In genomic region chr10:80658841-80659202, GRCm38 (mm10) we compare ENCODE assay signal across 8 mouse cellular contexts. TPM values are rescaled to one million over a fixed set of nuclear protein-coding genes. Genes with fewer than 3 reads are reported as not detected.
DNase-seq lines count a peak whose midpoint lies in the region; ATAC-seq and TF ChIP-seq lines count a peak whose summit lies in the region.

No protein-coding gene starts in this region.

- peaks cover 13% of the 10 kb centered on the region for H3K79me2 ChIP-seq in myocyte (ENCODE audit: control insufficient read depth, insufficient read depth)

- in situ Hi-C loops in ES-E14 (cut with MboI; ENCODE audit: low sequenced_read_pairs in 2 of 2, unreplicated experiment in 2 of 2): no loop called here

- H3K9ac ChIP-seq in ES-E14 (ENCODE audit: insufficient read depth, low read depth, low read length, poor library complexity, severe bottlenecking): peak overlapping the region; percentile 50; the same call in 1 of the 2 replicates
- H3K9ac ChIP-seq in forebrain, postnatal 0 days: no peak overlapping the region

- whole genome bisulfite sequencing in forebrain, postnatal 0 days: 67% methylated on average over 4 of the region's 4 CpGs

- peak overlapping the region; percentile 54 for H3K27ac ChIP-seq in ES-E14 (ENCODE audit: insufficient read depth, low read depth, low read length, poor library complexity, severe bottlenecking)
- peak overlapping the region; percentile 67 for H3K27ac ChIP-seq in forebrain, postnatal 0 days (ENCODE audit: low read depth, low read length)

- no peak for TF ChIP-seq CTCF in forebrain, postnatal 0 days (IDR thresholded peaks at IDR 0.05; ENCODE audit: low read depth)

- H3K4me1 ChIP-seq in ES-E14 (ENCODE audit: control insufficient read depth in 2 of 2, insufficient read depth in 2 of 2, low read length in 2 of 2, poor library complexity in 1 of 2): peaks cover 2 to 29% of the 10 kb centered on the region in 2 experiments
- peaks cover 9% of the 10 kb centered on the region for H3K4me1 ChIP-seq in forebrain, postnatal 0 days (ENCODE audit: insufficient read depth)

- H3K36me3 ChIP-seq in ES-E14 (ENCODE audit: control insufficient read depth, insufficient read depth, low read length, poor library complexity, severe bottlenecking) (no peaks in the 10 kb centered on the region), myocyte (ENCODE audit: control insufficient read depth, insufficient read depth) (no peaks in the 10 kb centered on the region)
- H3K36me3 ChIP-seq in forebrain, postnatal 0 days (ENCODE audit: insufficient read depth): no peaks in the 10 kb centered on the region

- no peak for ATAC-seq in forebrain, postnatal 0 days

- TF ChIP-seq POLR2A in myocyte (IDR thresholded peaks at IDR 0.05; ENCODE audit: insufficient read length, low read depth): no peak

- no peaks in the 10 kb centered on the region for H3K9me3 ChIP-seq in ES-E14 (ENCODE audit: control insufficient read depth, insufficient read depth, low read depth, low read length)
- no peaks in the 10 kb centered on the region for H3K9me3 ChIP-seq in forebrain, postnatal 0 days (ENCODE audit: low read length)

- H3K4me3 ChIP-seq in ES-E14 (ENCODE audit: insufficient read depth in 1 of 2, low read depth in 1 of 2, low read length in 2 of 2, poor library complexity in 1 of 2, severe bottlenecking in 1 of 2) (0 out of 4 replicates have a peak overlapping the region, but pooled peaks of 1 of the 2 experiments have one; percentile 2), myocyte (peak overlapping the region; percentile 13)
- no peak overlapping the region for H3K4me3 ChIP-seq in forebrain, postnatal 0 days (ENCODE audit: low read depth, low read length)

- no peak overlapping the region for H3K4me2 ChIP-seq in forebrain, postnatal 0 days (ENCODE audit: low read depth)
- H3K4me2 ChIP-seq in myocyte (ENCODE audit: low read depth): peak overlapping the region; percentile 10

- no peaks in the 10 kb centered on the region for H3K27me3 ChIP-seq in forebrain, postnatal 0 days (ENCODE audit: insufficient read depth, low read length)
- H3K27me3 ChIP-seq in myocyte (ENCODE audit: control insufficient read depth, insufficient read depth, insufficient read length): no peaks in the 10 kb centered on the region

- H3ac ChIP-seq in myocyte (ENCODE audit: control insufficient read depth, insufficient read length): no peak overlapping the region

- peak; percentile 68 for DNase-seq in kidney, adult 9 months
- DNase-seq in kidney, postnatal 36 days: no peak
- DNase-seq in ES-E14 (ENCODE audit: low read depth, low spot score): no peak
- DNase-seq in forebrain, postnatal 0 days: peak; percentile 40
- DNase-seq in adrenal gland, postnatal 14 days: no peak
- no peak for DNase-seq in layer of hippocampus, postnatal 14 days (ENCODE audit: low spot score in 2 of 2)
- no peak for DNase-seq in gastrocnemius, adult 8-10 months (ENCODE audit: low spot score in 2 of 2)

TF ChIP-seq in ES-E14, 5 proteins besides CTCF, POLR2A, EP300 and RAD21:
- no peak for TF ChIP-seq CHD2 (IDR thresholded peaks at IDR 0.05; ENCODE audit: low read depth, low read length)
- no peak for TF ChIP-seq HCFC1 (IDR thresholded peaks at IDR 0.05; ENCODE audit: borderline replicate concordance, insufficient read depth, low read length)
- TF ChIP-seq ZC3H11A (IDR thresholded peaks at IDR 0.05; ENCODE audit: borderline replicate concordance, low read depth, low read length): no peak
- no peak for TF ChIP-seq MAFK (IDR thresholded peaks at IDR 0.05; ENCODE audit: insufficient read depth, low read depth, low read length)
- no peak for TF ChIP-seq ZNF384 (IDR thresholded peaks at IDR 0.05; ENCODE audit: low read depth, low read length)

TF ChIP-seq in myocyte, 11 proteins besides CTCF, POLR2A, EP300 and RAD21:
- TF ChIP-seq TCF12 (IDR thresholded peaks at IDR 0.05; ENCODE audit: insufficient read depth, poor library complexity, severe bottlenecking) (no peak), E2F4 (IDR thresholded peaks at IDR 0.05; ENCODE audit: insufficient read depth) (no peak), SRF (IDR thresholded peaks at IDR 0.05; ENCODE audit: control insufficient read depth, insufficient read length, low read depth) (no peak)

RNA-seq across cellular contexts. Expression of gene Btbd2, which starts 2.0 kb away (rescaled TPM):
- total RNA-seq in ES-E14 (2012; rRNA removed): 45.7 and 64.7 TPM in 2 replicates
- total RNA-seq in forebrain, postnatal 0 days (2014; rRNA removed): 105 and 131 TPM in 2 replicates
- polyA plus RNA-seq in forebrain, postnatal 0 days (2015; fragmentation: Nextera tagmentation; extraction: Ambion mirVana): 70.4 and 77.6 TPM in 2 replicates
- 55.9 TPM for polyA plus RNA-seq in myocyte (2012; fragmentation: generic; extraction: Trizol)
- total RNA-seq in adrenal gland, postnatal 14 days (2021): 53.5 and 58.0 TPM in 2 replicates
- total RNA-seq in layer of hippocampus, postnatal 14 days (2021): 10 to 100 TPM; 90.2 to 94.4 TPM
- total RNA-seq in gastrocnemius, adult 8-10 months (2022): 10 to 100 TPM; 36.7 to 40.7 (median 39.7) TPM

RNA-seq across cellular contexts. Expression of gene Mknk2, which starts 19.1 kb away (rescaled TPM):
- total RNA-seq in ES-E14 (2012; rRNA removed): 33.6 and 40.7 TPM in 2 replicates
- 55.2 and 69.8 TPM in 2 replicates for total RNA-seq in forebrain, postnatal 0 days (2014; rRNA removed)
- 42.4 and 43.6 TPM in 2 replicates for polyA plus RNA-seq in forebrain, postnatal 0 days (2015; fragmentation: Nextera tagmentation; extraction: Ambion mirVana)
- polyA plus RNA-seq in myocyte (2012; fragmentation: generic; extraction: Trizol): 119 TPM
- total RNA-seq in adrenal gland, postnatal 14 days (2021): 224 and 226 TPM in 2 replicates
- total RNA-seq in layer of hippocampus, postnatal 14 days (2021): 10 to 100 TPM; 50.5 to 51.5 TPM
- total RNA-seq in gastrocnemius, adult 8-10 months (2022): 100 to 1,000 TPM; 226 to 292 (median 253) TPM

RNA-seq across cellular contexts. Expression of gene Csnk1g2, which starts 36.2 kb away (rescaled TPM):
- 138 and 167 TPM in 2 replicates for total RNA-seq in ES-E14 (2012; rRNA removed)
- total RNA-seq in forebrain, postnatal 0 days (2014; rRNA removed): 127 and 135 TPM in 2 replicates
- polyA plus RNA-seq in forebrain, postnatal 0 days (2015; fragmentation: Nextera tagmentation; extraction: Ambion mirVana): 91.8 and 94.1 TPM in 2 replicates
- 178 TPM for polyA plus RNA-seq in myocyte (2012; fragmentation: generic; extraction: Trizol)
- total RNA-seq in adrenal gland, postnatal 14 days (2021): 105 and 108 TPM in 2 replicates
- 100 to 1,000 TPM; 176 to 180 TPM for total RNA-seq in layer of hippocampus, postnatal 14 days (2021)
- total RNA-seq in gastrocnemius, adult 8-10 months (2022): 100 to 1,000 TPM; 124 to 147 (median 144) TPM

RNA-seq across cellular contexts. Expression of gene Mob3a, which starts 43.0 kb away (rescaled TPM):
- total RNA-seq in ES-E14 (2012; rRNA removed): 18.8 and 29.2 TPM in 2 replicates
- total RNA-seq in forebrain, postnatal 0 days (2014; rRNA removed): 54.1 and 57.8 TPM in 2 replicates
- polyA plus RNA-seq in forebrain, postnatal 0 days (2015; fragmentation: Nextera tagmentation; extraction: Ambion mirVana): 38.9 and 45.9 TPM in 2 replicates
- polyA plus RNA-seq in myocyte (2012; fragmentation: generic; extraction: Trizol): 25.1 TPM
- total RNA-seq in adrenal gland, postnatal 14 days (2021): 12.8 and 24.1 TPM in 2 replicates
- 10 to 100 TPM; 16.1 to 19.0 TPM for total RNA-seq in layer of hippocampus, postnatal 14 days (2021)
- 1 to 10 TPM; 2.6 to 3.6 (median 3.4) TPM for total RNA-seq in gastrocnemius, adult 8-10 months (2022)

RNA-seq across cellular contexts. Expression of gene Izumo4, which starts 43.2 kb away (rescaled TPM):
- 8.9 and 13.9 TPM in 2 replicates for total RNA-seq in ES-E14 (2012; rRNA removed)
- total RNA-seq in forebrain, postnatal 0 days (2014; rRNA removed): 37.9 and 39.5 TPM in 2 replicates
- polyA plus RNA-seq in forebrain, postnatal 0 days (2015; fragmentation: Nextera tagmentation; extraction: Ambion mirVana): 34.4 and 36.7 TPM in 2 replicates
- 1.9 TPM for polyA plus RNA-seq in myocyte (2012; fragmentation: generic; extraction: Trizol)
- 12.1 and 12.6 TPM in 2 replicates for total RNA-seq in adrenal gland, postnatal 14 days (2021)
- 10 to 100 TPM; 44.8 to 54.7 TPM for total RNA-seq in layer of hippocampus, postnatal 14 days (2021)
- 1 to 10 TPM; 1.0 to 3.1 (median 2.7) TPM for total RNA-seq in gastrocnemius, adult 8-10 months (2022)

Comparison
In these comparisons a context has a peak if more than half of its experiments do, and no peak if none do; other contexts are left out.
1. DNase-seq: peak in kidney, adult 9 months (single experiment) and forebrain, postnatal 0 days (single experiment); none in kidney, postnatal 36 days (0 of 2), ES-E14 (single experiment), adrenal gland, postnatal 14 days (single experiment), layer of hippocampus, postnatal 14 days (0 of 2) and gastrocnemius, adult 8-10 months (0 of 2).